Mouse (Mus musculus) heart, postnatal 0 days (tissue): ENCODE data around the gene Kncn.

Experiments used
- CTCF ChIP-seq: IDR thresholded peaks from 2 replicates; pipeline ENCODE4 v1.5.1; 2016; ENCODE audit warnings: antibody characterized with exemption, control low read depth, low read depth
- EP300 ChIP-seq: IDR thresholded peaks from 2 replicates; pipeline ENCODE4 v1.6.1; 2016; ENCODE audit warnings: antibody characterized with exemption, low read depth

GRCm38 (mm10) chr4:115846656-115847055 is 37.5 kb upstream of the Kncn start:
- no peak for TF ChIP-seq CTCF
- TF ChIP-seq EP300 = no peak
